Mouse (Mus musculus): Measurements from ENCODE around the gene Fgf16.

GRCm38 (mm10) chrX:105715789-105716321 lies 48.2 kb upstream of the Fgf16 start:
- TF ChIP-seq CTCF (IDR thresholded peaks at IDR 0.05; ENCODE audit: low read depth) (no peak), EP300 (IDR thresholded peaks at IDR 0.05; ENCODE audit: low read depth) (no peak)

All from liver, postnatal 0 days (tissue).